Mouse (Mus musculus) urinary bladder, adult 2 months (tissue): ENCODE results near the gene C9orf72. TPM values are rescaled to one million over a fixed set of nuclear protein-coding genes. Genes with fewer than 3 reads are reported as not detected.

Experiments used
- polyA plus RNA-seq: library from polyadenylated mRNA; depleted of rRNA; stranded (reverse); fragments of >200 nt; gene quantifications from 2 replicates; pipeline ENCODE4 v1.2.3, GENCODE M21; 2012; rRNA removed

C9orf72 gene
- polyA plus RNA-seq, 1 experiment, result 15.9 TPM

Other genes with a start within 250 kb of the C9orf72 start
- not detected in 2 replicates for gene Ifnk, start 74.1 kb downstream of the C9orf72 start, polyA plus RNA-seq
- gene Mob3b, start 68.7 kb downstream of the C9orf72 start, polyA plus RNA-seq, result 4.1 and 4.2 TPM in 2 replicates